In the genomic region with DNA sequence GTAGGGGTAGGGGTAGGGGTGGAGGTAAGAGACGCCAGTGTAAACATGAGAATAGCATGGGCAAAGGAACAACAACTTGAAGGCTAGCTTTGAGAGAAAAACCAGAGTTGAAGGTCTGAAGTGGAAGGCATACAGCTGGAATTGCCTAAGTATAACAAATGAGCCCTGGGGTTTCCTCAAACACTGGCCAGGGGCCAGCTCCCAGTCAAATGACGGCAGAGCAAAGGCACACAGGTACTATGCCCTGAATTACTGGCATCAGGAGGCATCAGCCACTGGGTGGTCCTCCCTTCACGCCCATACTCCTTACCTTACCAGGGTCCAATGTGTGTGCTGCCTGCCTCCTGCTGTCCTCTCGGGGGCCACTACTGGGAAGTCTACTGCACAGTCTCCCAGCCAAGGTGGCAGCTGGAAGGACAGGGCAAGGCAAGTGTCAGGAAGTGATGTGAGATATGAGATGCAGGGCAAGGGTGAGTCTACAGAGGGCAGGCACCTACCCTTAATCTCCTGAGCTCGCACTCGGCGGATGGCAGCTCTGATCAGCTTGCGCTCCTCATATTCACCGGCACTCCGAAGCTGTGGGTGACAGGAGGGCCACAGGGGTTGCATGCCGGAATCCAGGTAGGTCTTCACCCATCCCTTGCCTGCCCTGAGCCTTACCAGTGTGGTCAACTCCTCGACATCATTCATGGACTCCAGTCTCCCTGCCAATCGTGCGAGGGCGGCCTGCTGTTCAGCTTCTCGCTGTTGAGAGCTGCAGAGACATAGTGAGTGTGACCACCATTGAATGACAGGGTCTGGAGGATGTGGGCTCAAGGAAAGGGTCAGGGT, we compare ENCODE assay signal across 24 mouse cellular contexts. TPM values are rescaled to one million over a fixed set of nuclear protein-coding genes. Genes with fewer than 3 reads are reported as not detected.
DNase-seq lines count a peak whose midpoint lies in the region; ATAC-seq and TF ChIP-seq lines count a peak whose summit lies in the region.
"Had no signal": no experiment of that assay in that cellular context is flagged by ENCODE, and none has a peak within 500 bp of the region (broad histone marks: within the 10 kb centered on the region; RNA-seq: fewer than 3 reads in every experiment).

No protein-coding gene starts in this region.

- 91% methylated on average over 16 of the region's 16 CpGs for WGBS in forebrain, embryonic 13.5 days
- 90% methylated on average over 16 of the region's 16 CpGs for WGBS in forebrain, embryonic 16.5 days
- WGBS in intestine, postnatal 0 days = 88% methylated on average over 16 of the region's 16 CpGs
- 88% methylated on average over 16 of the region's 16 CpGs for WGBS in intestine, embryonic 16.5 days

- H3K9ac ChIP-seq in forebrain, embryonic 13.5 days = 0 out of 2 replicates have a peak overlapping the region, but pooled peaks have one; percentile 41
- no peak overlapping the region for H3K9ac ChIP-seq in forebrain, embryonic 16.5 days (replicated peaks; ENCODE audit: low read depth, low read length)
- no peak overlapping the region for H3K9ac ChIP-seq in intestine, postnatal 0 days (ENCODE audit: low read depth, low read length)
- H3K9ac ChIP-seq in intestine, embryonic 16.5 days (ENCODE audit: low read depth, low read length) = no peak overlapping the region
- H3K9ac ChIP-seq in MEL (ENCODE audit: control insufficient read depth, low read depth, low read length, poor library complexity, severe bottlenecking) = no peak overlapping the region
- H3K9ac ChIP-seq: embryonic facial prominence, embryonic 12.5 days; kidney, embryonic 15.5 days had no signal

- no peak for TF ChIP-seq POLR2A in MEL (IDR thresholded peaks at IDR 0.05; ENCODE audit: control insufficient read depth in 1 of 2, insufficient read depth in 1 of 2, low read depth in 1 of 2, low read length in 2 of 2, poor library complexity in 1 of 2)
- TF ChIP-seq POLR2A in myocyte (IDR thresholded peaks at IDR 0.05; ENCODE audit: insufficient read length, low read depth) = no peak

- H3K36me3 ChIP-seq in forebrain, embryonic 13.5 days (ENCODE audit: poor library complexity, severe bottlenecking) = peaks cover 61% of the 10 kb centered on the region
- H3K36me3 ChIP-seq in forebrain, embryonic 16.5 days (ENCODE audit: control insufficient read depth, insufficient read depth) = no peaks in the 10 kb centered on the region; the same call in 1 of the 2 replicates
- peaks cover 65% of the 10 kb centered on the region for H3K36me3 ChIP-seq in intestine, postnatal 0 days (ENCODE audit: control insufficient read depth, insufficient read depth)
- H3K36me3 ChIP-seq in intestine, embryonic 16.5 days (ENCODE audit: control insufficient read depth, insufficient read depth, low read length) = peaks cover 26% of the 10 kb centered on the region
- H3K36me3 ChIP-seq in MEL (ENCODE audit: control insufficient read depth in 1 of 2, insufficient read depth in 2 of 2, low read length in 2 of 2) = peaks cover 0 to 3% of the 10 kb centered on the region in 2 experiments; a peak in 1 of 4 replicates
- peaks cover 37% of the 10 kb centered on the region for H3K36me3 ChIP-seq in myocyte (ENCODE audit: control insufficient read depth, insufficient read depth)
- H3K36me3 ChIP-seq: G1E had no signal

- TF ChIP-seq CTCF in intestine, postnatal 0 days (IDR thresholded peaks at IDR 0.05; ENCODE audit: low read depth) = no peak
- TF ChIP-seq CTCF in MEL (IDR thresholded peaks at IDR 0.05 in 2 of 3, conservative IDR thresholded peaks at IDR 0.05 in 1 of 3; ENCODE audit: control insufficient read depth in 1 of 3, insufficient read depth in 1 of 3, low read depth in 2 of 3, low read length in 3 of 3, poor library complexity in 1 of 3, severe bottlenecking in 1 of 3) = no peak

- H3K27me3 ChIP-seq in forebrain, embryonic 13.5 days = no peaks in the 10 kb centered on the region
- H3K27me3 ChIP-seq in forebrain, embryonic 16.5 days (replicated peaks; ENCODE audit: control insufficient read depth, insufficient read depth, low read length) = no peaks in the 10 kb centered on the region
- no peaks in the 10 kb centered on the region for H3K27me3 ChIP-seq in intestine, postnatal 0 days (replicated peaks; ENCODE audit: control insufficient read depth, insufficient read depth, low read length)
- H3K27me3 ChIP-seq in intestine, embryonic 16.5 days (replicated peaks; ENCODE audit: control insufficient read depth, insufficient read depth, low read length) = no peaks in the 10 kb centered on the region
- H3K27me3 ChIP-seq in MEL (ENCODE audit: control insufficient read depth in 1 of 2, insufficient read depth in 2 of 2, low read length in 2 of 2) = no peaks in the 10 kb centered on the region
- H3K27me3 ChIP-seq in myocyte (ENCODE audit: control insufficient read depth, insufficient read depth, insufficient read length) = no peaks in the 10 kb centered on the region
- H3K27me3 ChIP-seq: CH12.LX; embryonic facial prominence, embryonic 12.5 days; kidney, embryonic 15.5 days had no signal

- H3K9me3 ChIP-seq in forebrain, embryonic 13.5 days (replicated peaks) = no peaks in the 10 kb centered on the region
- H3K9me3 ChIP-seq in forebrain, embryonic 16.5 days (ENCODE audit: control insufficient read depth, low read length) = no peaks in the 10 kb centered on the region
- no peaks in the 10 kb centered on the region for H3K9me3 ChIP-seq in intestine, postnatal 0 days (ENCODE audit: control insufficient read depth)
- no peaks in the 10 kb centered on the region for H3K9me3 ChIP-seq in intestine, embryonic 16.5 days (ENCODE audit: control insufficient read depth, low read length)
- H3K9me3 ChIP-seq in MEL (replicated peaks; ENCODE audit: insufficient read depth, low read length) = no peaks in the 10 kb centered on the region
- H3K9me3 ChIP-seq: embryonic facial prominence, embryonic 12.5 days; G1E; kidney, embryonic 15.5 days; midbrain, embryonic 10.5 days had no signal

- no peak overlapping the region for H3K27ac ChIP-seq in forebrain, embryonic 13.5 days
- no peak overlapping the region for H3K27ac ChIP-seq in forebrain, embryonic 16.5 days (ENCODE audit: low read length)
- H3K27ac ChIP-seq in intestine, postnatal 0 days (ENCODE audit: low read depth, low read length) = peak overlapping the region; percentile 50; the same call in 1 of the 2 replicates
- H3K27ac ChIP-seq in intestine, embryonic 16.5 days (ENCODE audit: low read length) = no peak overlapping the region
- no peak overlapping the region for H3K27ac ChIP-seq in MEL (ENCODE audit: control insufficient read depth, low read depth, low read length)
- H3K27ac ChIP-seq: embryonic facial prominence, embryonic 12.5 days; hindbrain, postnatal 0 days; kidney, embryonic 15.5 days; midbrain, embryonic 10.5 days had no signal

- no peak for ATAC-seq in forebrain, embryonic 13.5 days
- no peak for ATAC-seq in forebrain, embryonic 16.5 days
- no peak for ATAC-seq in intestine, postnatal 0 days
- ATAC-seq in intestine, embryonic 16.5 days = no peak
- ATAC-seq: hindbrain, postnatal 0 days; midbrain, embryonic 16.5 days had no signal

- no peak overlapping the region for H3K4me2 ChIP-seq in forebrain, embryonic 13.5 days
- H3K4me2 ChIP-seq in forebrain, embryonic 16.5 days (ENCODE audit: low read length) = no peak overlapping the region
- H3K4me2 ChIP-seq in intestine, postnatal 0 days (replicated peaks; ENCODE audit: low read depth) = no peak overlapping the region
- H3K4me2 ChIP-seq in intestine, embryonic 16.5 days (ENCODE audit: low read depth, low read length) = no peak overlapping the region
- no peak overlapping the region for H3K4me2 ChIP-seq in myocyte (ENCODE audit: low read depth)
- H3K4me2 ChIP-seq: embryonic facial prominence, embryonic 12.5 days; kidney, embryonic 15.5 days had no signal

- peaks cover 18% of the 10 kb centered on the region for H3K4me1 ChIP-seq in forebrain, embryonic 13.5 days
- peaks cover 11% of the 10 kb centered on the region for H3K4me1 ChIP-seq in forebrain, embryonic 16.5 days (replicated peaks; ENCODE audit: control insufficient read depth, insufficient read depth, low read length)
- H3K4me1 ChIP-seq in intestine, postnatal 0 days (replicated peaks; ENCODE audit: control insufficient read depth, insufficient read depth, low read length) = peaks cover 3% of the 10 kb centered on the region; the same call in 1 of the 2 replicates
- H3K4me1 ChIP-seq in intestine, embryonic 16.5 days (ENCODE audit: control insufficient read depth, insufficient read depth, low read length) = peaks cover 19% of the 10 kb centered on the region
- peaks cover 0 to 10% of the 10 kb centered on the region in 2 experiments; a peak in 2 of 4 replicates for H3K4me1 ChIP-seq in MEL (ENCODE audit: control insufficient read depth in 1 of 2, insufficient read depth in 2 of 2, low read length in 2 of 2)

- DNase-seq in MEL (ENCODE audit: low read depth, low spot score) = no peak
- no peak for DNase-seq in layer of hippocampus, postnatal 10 days (ENCODE audit: low spot score in 2 of 2)
- DNase-seq: adrenal gland, adult 2 months; B cell, adult 2 months; kidney, adult 11 months; layer of hippocampus, adult 9-11 months; lung, postnatal 4 days; right cerebral cortex, postnatal 14 days; spleen, adult 18-20 months had no signal

- H3ac ChIP-seq in myocyte (ENCODE audit: control insufficient read depth, insufficient read length) = no peak overlapping the region

- TF ChIP-seq RAD21 in MEL (IDR thresholded peaks at IDR 0.05; ENCODE audit: low read depth, low read length) = no peak

- H3K79me2 ChIP-seq in MEL (ENCODE audit: control insufficient read depth, insufficient read depth, low read length, poor library complexity) = no peaks in the 10 kb centered on the region; the same call in 1 of the 2 replicates
- peaks cover 18% of the 10 kb centered on the region for H3K79me2 ChIP-seq in myocyte (ENCODE audit: control insufficient read depth, insufficient read depth)

- TF ChIP-seq EP300 in MEL (IDR thresholded peaks at IDR 0.05; ENCODE audit: low read depth in 1 of 2, low read length in 2 of 2) = no peak

- no peak overlapping the region for H3K4me3 ChIP-seq in forebrain, embryonic 13.5 days
- no peak overlapping the region for H3K4me3 ChIP-seq in forebrain, embryonic 16.5 days (replicated peaks; ENCODE audit: low read length)
- no peak overlapping the region for H3K4me3 ChIP-seq in intestine, postnatal 0 days (ENCODE audit: low read depth, low read length)
- H3K4me3 ChIP-seq in intestine, embryonic 16.5 days (ENCODE audit: low read length) = no peak overlapping the region
- H3K4me3 ChIP-seq in MEL (ENCODE audit: control insufficient read depth in 1 of 2, insufficient read depth in 1 of 2, low read depth in 2 of 2, low read length in 2 of 2) (no peak overlapping the region), myocyte (no peak overlapping the region)
- H3K4me3 ChIP-seq: embryonic facial prominence, embryonic 12.5 days; kidney, embryonic 15.5 days; midbrain, embryonic 10.5 days had no signal

RNA-seq across cellular contexts. Expression of a gene that starts 8.1 kb away (rescaled TPM):
- 21.8 and 21.9 TPM in 2 replicates for polyA plus RNA-seq in forebrain, embryonic 13.5 days (2015; fragmentation: Nextera tagmentation; extraction: Ambion mirVana)
- polyA plus RNA-seq in forebrain, embryonic 16.5 days (2015; fragmentation: Nextera tagmentation; extraction: Ambion mirVana) = 17.7 and 20.9 TPM in 2 replicates
- polyA plus RNA-seq in intestine, postnatal 0 days (2015; fragmentation: Nextera tagmentation; extraction: Ambion mirVana) = 75.1 and 82.9 TPM in 2 replicates
- polyA plus RNA-seq in intestine, embryonic 16.5 days (2015; fragmentation: Nextera tagmentation; extraction: Ambion mirVana) = 78.2 and 80.1 TPM in 2 replicates
- total RNA-seq in MEL (2012; rRNA removed) = 203 and 204 TPM in 2 replicates
- 100 to 1,000 TPM in 1 of 2 experiments, not detected in 1; 370 TPM for polyA plus RNA-seq in MEL (2012; ENCODE audit: insufficient read depth in 1 of 2, insufficient read length in 2 of 2, low read depth in 1 of 2, low replicate concordance in 2 of 2, missing spikeins in 1 of 2)
- polyA plus RNA-seq in myocyte (2012; fragmentation: generic; extraction: Trizol) = 141 TPM
- total RNA-seq in layer of hippocampus, postnatal 10 days (2021) = 10 to 100 TPM; 17.0 TPM
- total RNA-seq: G1E had no signal
- polyA plus RNA-seq: G1E had no signal

RNA-seq across cellular contexts. Expression of a gene that starts 17.8 kb away (rescaled TPM):
- 28.2 and 30.3 TPM in 2 replicates for polyA plus RNA-seq in forebrain, embryonic 13.5 days (2015; fragmentation: Nextera tagmentation; extraction: Ambion mirVana)
- 39.5 and 52.0 TPM in 2 replicates for polyA plus RNA-seq in forebrain, embryonic 16.5 days (2015; fragmentation: Nextera tagmentation; extraction: Ambion mirVana)
- 283 and 284 TPM in 2 replicates for polyA plus RNA-seq in intestine, postnatal 0 days (2015; fragmentation: Nextera tagmentation; extraction: Ambion mirVana)
- 182 and 185 TPM in 2 replicates for polyA plus RNA-seq in intestine, embryonic 16.5 days (2015; fragmentation: Nextera tagmentation; extraction: Ambion mirVana)
- 28.7 and 29.5 TPM in 2 replicates for total RNA-seq in MEL (2012; rRNA removed)
- polyA plus RNA-seq in MEL (2012; ENCODE audit: insufficient read depth in 1 of 2, insufficient read length in 2 of 2, low read depth in 1 of 2, low replicate concordance in 2 of 2, missing spikeins in 1 of 2) (10 to 100 TPM in 1 of 2 experiments, not detected in 1; 35.4 TPM), myocyte (2012; fragmentation: generic; extraction: Trizol) (270 TPM)
- total RNA-seq in layer of hippocampus, postnatal 10 days (2021) = 100 to 1,000 TPM; 250 to 255 TPM
- total RNA-seq: G1E had no signal
- polyA plus RNA-seq: G1E had no signal

RNA-seq across cellular contexts. Expression of a gene that starts 27.7 kb away (rescaled TPM):
- polyA plus RNA-seq in forebrain, embryonic 13.5 days (2015; fragmentation: Nextera tagmentation; extraction: Ambion mirVana) = 1.1 and 1.5 TPM in 2 replicates
- polyA plus RNA-seq in forebrain, embryonic 16.5 days (2015; fragmentation: Nextera tagmentation; extraction: Ambion mirVana) = 2.9 and 4.9 TPM in 2 replicates
- polyA plus RNA-seq in intestine, postnatal 0 days (2015; fragmentation: Nextera tagmentation; extraction: Ambion mirVana) = 6.8 and 6.9 TPM in 2 replicates
- 5.6 and 5.9 TPM in 2 replicates for polyA plus RNA-seq in intestine, embryonic 16.5 days (2015; fragmentation: Nextera tagmentation; extraction: Ambion mirVana)
- total RNA-seq in MEL (2012; rRNA removed) = 0.23 TPM in 2 replicates
- polyA plus RNA-seq in MEL (2012; ENCODE audit: insufficient read depth in 1 of 2, insufficient read length in 2 of 2, low read depth in 1 of 2, low replicate concordance in 2 of 2, missing spikeins in 1 of 2) = 1 to 10 TPM in 1 of 2 experiments, not detected in 1; 2.9 TPM
- 5.8 TPM for polyA plus RNA-seq in myocyte (2012; fragmentation: generic; extraction: Trizol)
- 10 to 100 TPM; 47.0 to 52.9 TPM for total RNA-seq in layer of hippocampus, postnatal 10 days (2021)
- total RNA-seq: CH12.LX; hematopoietic stem cell, adult 5-6 weeks; liver, adult 2 months had no signal
- polyA plus RNA-seq: G1E had no signal

RNA-seq across cellular contexts. Expression of a gene that starts 44.2 kb away (rescaled TPM):
- 0.44 and 0.58 TPM in 2 replicates for polyA plus RNA-seq in forebrain, embryonic 13.5 days (2015; fragmentation: Nextera tagmentation; extraction: Ambion mirVana)
- polyA plus RNA-seq in forebrain, embryonic 16.5 days (2015; fragmentation: Nextera tagmentation; extraction: Ambion mirVana) = 0.89 and 1.0 TPM in 2 replicates
- polyA plus RNA-seq in intestine, postnatal 0 days (2015; fragmentation: Nextera tagmentation; extraction: Ambion mirVana) = 0.17 and 0.30 TPM in 2 replicates
- 0.33 and 0.43 TPM in 2 replicates for polyA plus RNA-seq in intestine, embryonic 16.5 days (2015; fragmentation: Nextera tagmentation; extraction: Ambion mirVana)
- 0.15 and 0.29 TPM in 2 replicates for total RNA-seq in MEL (2012; rRNA removed)
- under 1 TPM in 1 of 2 experiments, not detected in 1; 0.39 TPM for polyA plus RNA-seq in MEL (2012; ENCODE audit: insufficient read depth in 1 of 2, insufficient read length in 2 of 2, low read depth in 1 of 2, low replicate concordance in 2 of 2, missing spikeins in 1 of 2)
- 0.62 TPM for polyA plus RNA-seq in myocyte (2012; fragmentation: generic; extraction: Trizol)
- 10 to 100 TPM; 11.3 to 17.0 TPM for total RNA-seq in layer of hippocampus, postnatal 10 days (2021)
- total RNA-seq: CH12.LX; gastrocnemius, adult 8-10 months; hematopoietic stem cell, adult 5-6 weeks; liver, adult 2 months had no signal
- polyA plus RNA-seq: G1E had no signal
